Mouse (Mus musculus) liver, embryonic 14.5 days (tissue): Measurements from ENCODE around the gene Rwdd2b.

Source experiments
- CTCF ChIP-seq: IDR thresholded peaks from 2 replicates; pipeline ENCODE4 v1.5.1; 2016; ENCODE audit warnings: antibody characterized with exemption, low read depth, control low read depth
- EP300 ChIP-seq: IDR thresholded peaks from 2 replicates; pipeline ENCODE4 v1.6.1; 2016; ENCODE audit warnings: antibody characterized with exemption, low read depth

GRCm38 (mm10) chr16:87444071-87444470 is 3.7 kb upstream of the Rwdd2b start:
- no peak for TF ChIP-seq CTCF
- TF ChIP-seq EP300, result no peak
